Comparison of ENCODE assay signal across 8 mouse cellular contexts in genomic region chr10:61069248-61069647, GRCm38 (mm10). TPM values are rescaled to one million over a fixed set of nuclear protein-coding genes. Genes with fewer than 3 reads are reported as not detected.
DNase-seq lines count a peak whose midpoint lies in the region; ATAC-seq and TF ChIP-seq lines count a peak whose summit lies in the region.

No protein-coding gene starts in this region.

- 0 out of 2 replicates have a peak overlapping the region, but pooled peaks have one; percentile 9 for H3K4me3 ChIP-seq in gastrocnemius, adult 2 months
- no peak overlapping the region for H3K4me3 ChIP-seq in lung, embryonic 16.5 days (ENCODE audit: low read length)
- H3K4me3 ChIP-seq in intestine, embryonic 15.5 days (replicated peaks): no peak overlapping the region

- intact Hi-C loops in gastrocnemius, adult 2 months (cut with DNase I): loop anchor here (5.0 kb wide), 2 partner anchors 237 to 292 kb away; partner anchors contain the start of gene Unc5b
- intact Hi-C loops in gastrocnemius, postnatal 14 days (cut with DNase I; ENCODE audit: low total_unique reads): no loop called here

- ATAC-seq in lung, embryonic 16.5 days (ENCODE audit: low read depth): 0 out of 2 replicates have a peak, but pooled peaks have one; percentile 24
- peak; percentile 34; the same call in 1 of the 2 replicates for ATAC-seq in intestine, embryonic 15.5 days
- ATAC-seq in monocyte, adult 5-6 weeks (replicated peaks; ENCODE audit: insufficient number of reproducible peaks, low FRiP score, low TSS enrichment, poor library complexity, severe bottlenecking): no peak

- H3K36me3 ChIP-seq in lung, embryonic 16.5 days (ENCODE audit: control insufficient read depth, insufficient read depth, low read length): no peaks in the 10 kb centered on the region
- H3K36me3 ChIP-seq in intestine, embryonic 15.5 days: no peaks in the 10 kb centered on the region

- H3K4me2 ChIP-seq in lung, embryonic 16.5 days (ENCODE audit: low read depth, low read length): no peak overlapping the region
- peak overlapping the region; percentile 39 for H3K4me2 ChIP-seq in intestine, embryonic 15.5 days (replicated peaks)

- no peaks in the 10 kb centered on the region; the same call in none of the 2 replicates for H3K4me1 ChIP-seq in lung, embryonic 16.5 days (replicated peaks; ENCODE audit: control insufficient read depth, insufficient read depth, low read length)
- H3K4me1 ChIP-seq in intestine, embryonic 15.5 days (replicated peaks): peaks cover 23% of the 10 kb centered on the region

- no peak overlapping the region for H3K27ac ChIP-seq in gastrocnemius, adult 2 months
- H3K27ac ChIP-seq in lung, embryonic 16.5 days (ENCODE audit: low read length): no peak overlapping the region
- H3K27ac ChIP-seq in intestine, embryonic 15.5 days: no peak overlapping the region

- no peak for DNase-seq in gastrocnemius, adult 2 months
- no peak for DNase-seq in gastrocnemius, postnatal 14 days
- no peak for DNase-seq in lung, postnatal 36 days
- DNase-seq in retina, postnatal 1 day: peak; percentile 62
- DNase-seq in gastrocnemius, postnatal 25 days: no peak

- WGBS in lung, embryonic 16.5 days: 24% methylated on average over 13 of the region's 13 CpGs
- WGBS in intestine, embryonic 15.5 days: 18% methylated on average over 13 of the region's 13 CpGs

- no peaks in the 10 kb centered on the region; the same call in 1 of the 2 replicates for H3K27me3 ChIP-seq in lung, embryonic 16.5 days (ENCODE audit: control insufficient read depth, insufficient read depth, low read depth, low read length)
- H3K27me3 ChIP-seq in intestine, embryonic 15.5 days (replicated peaks): no peaks in the 10 kb centered on the region

- no peak overlapping the region for H3K9ac ChIP-seq in lung, embryonic 16.5 days (ENCODE audit: low read length)
- H3K9ac ChIP-seq in intestine, embryonic 15.5 days: no peak overlapping the region

- no peak for TF ChIP-seq CTCF in gastrocnemius, adult 2 months (IDR thresholded peaks at IDR 0.05)

- H3K9me3 ChIP-seq in lung, embryonic 16.5 days (ENCODE audit: control insufficient read depth, low read length): no peaks in the 10 kb centered on the region
- no peaks in the 10 kb centered on the region for H3K9me3 ChIP-seq in intestine, embryonic 15.5 days

RNA-seq across cellular contexts. Expression of gene Pcbd1, which starts 19.9 kb away (rescaled TPM):
- total RNA-seq in gastrocnemius, adult 2 months (2021): under 1 TPM in 1 of 2 experiments, not detected in 1; 0.54 TPM
- total RNA-seq in gastrocnemius, postnatal 14 days (2021): 1 to 10 TPM; 1.3 to 2.6 TPM
- polyA plus RNA-seq in lung, embryonic 16.5 days (2015; fragmentation: Nextera tagmentation; extraction: Ambion mirVana): 83.3 and 86.2 TPM in 2 replicates
- polyA plus RNA-seq in intestine, embryonic 15.5 days (2015; fragmentation: Nextera tagmentation; extraction: Ambion mirVana): 207 and 233 TPM in 2 replicates
- under 1 TPM; 0.49 to 0.72 TPM for total RNA-seq in gastrocnemius, postnatal 25 days (2021)
- not detected in 3 replicates for total RNA-seq in monocyte, adult 5-6 weeks (2017)
